Mouse (Mus musculus) regulatory T cell (primary cell): ENCODE data around the gene Rnf19b.

Source experiments
- in situ Hi-C: fragments of 300-600 bp; cut with MboI, MseI; formaldehyde crosslinking; loops from one replicate; pipeline ENCODE4 v1.15.1; 2025; ENCODE audit warnings: high pct_unique_total_duplicates

Gene Rnf19b

GRCm38 (mm10) chr4:129034706-129035660 is 23.1 kb upstream of the Rnf19b start:
- in situ Hi-C loops = no loop called here

DNA sequence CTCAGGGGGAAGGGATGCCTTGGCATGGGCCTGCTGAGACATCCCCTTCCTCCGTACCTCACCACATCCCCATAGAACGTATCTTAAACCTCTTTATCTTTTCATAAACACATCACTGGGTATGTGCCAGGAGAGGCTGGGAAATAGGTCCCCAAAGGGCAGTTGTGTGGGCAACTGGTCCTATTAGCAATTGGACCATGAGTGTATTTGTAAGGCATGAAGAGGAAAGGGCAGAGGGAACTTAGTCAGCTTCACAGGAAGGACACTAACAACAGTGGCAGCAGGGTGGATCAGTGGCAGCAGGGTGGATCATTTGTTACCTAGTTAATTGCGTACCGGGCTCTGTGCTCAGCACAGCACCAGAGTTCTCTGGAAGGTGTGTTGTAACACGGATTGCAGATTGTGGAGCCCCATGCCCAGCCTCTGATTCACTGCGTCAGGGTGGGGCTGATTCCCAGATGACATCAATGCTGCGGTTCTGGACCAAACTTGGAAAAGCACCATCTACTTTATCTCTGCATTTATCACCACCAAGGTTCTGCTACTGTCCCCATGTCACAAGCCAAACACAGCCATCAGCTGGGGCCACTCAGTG is 22.1 kb upstream of the Rnf19b start:
- in situ Hi-C loops = no loop called here

DNA sequence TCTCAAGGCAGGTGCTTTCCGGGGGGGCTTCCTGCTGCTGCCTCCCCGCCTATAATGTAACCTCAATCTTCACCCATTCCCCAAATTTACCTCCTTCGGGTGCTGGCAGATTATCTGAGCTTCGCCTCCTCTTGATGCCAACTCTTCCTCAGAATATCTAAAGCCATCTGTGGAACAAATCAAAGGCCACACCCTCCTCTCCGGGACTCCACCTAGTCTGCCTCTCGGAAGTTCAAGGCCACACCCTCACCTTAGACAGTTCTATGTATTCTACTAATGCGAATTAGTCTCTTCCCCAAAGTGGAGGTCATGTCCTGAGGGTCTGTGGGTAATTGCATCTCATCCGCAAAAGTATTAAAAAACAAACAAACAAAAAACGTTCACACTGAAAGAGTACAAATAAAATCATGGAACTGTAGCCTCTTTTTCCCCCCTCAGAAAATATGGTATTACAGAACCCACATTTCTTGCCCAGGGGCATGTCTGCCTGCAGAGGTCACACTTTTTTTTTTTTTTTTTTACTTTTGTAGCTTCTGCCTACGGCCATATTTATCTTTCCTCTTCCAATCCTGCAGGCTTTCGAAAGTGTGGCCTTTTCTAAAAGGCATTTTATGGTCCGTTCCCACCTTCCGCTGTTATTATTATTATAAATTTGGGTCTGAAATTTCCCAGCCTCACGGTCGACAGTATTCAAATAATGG is 10.2 kb upstream of the Rnf19b start:
- in situ Hi-C loops = no loop called here

DNA sequence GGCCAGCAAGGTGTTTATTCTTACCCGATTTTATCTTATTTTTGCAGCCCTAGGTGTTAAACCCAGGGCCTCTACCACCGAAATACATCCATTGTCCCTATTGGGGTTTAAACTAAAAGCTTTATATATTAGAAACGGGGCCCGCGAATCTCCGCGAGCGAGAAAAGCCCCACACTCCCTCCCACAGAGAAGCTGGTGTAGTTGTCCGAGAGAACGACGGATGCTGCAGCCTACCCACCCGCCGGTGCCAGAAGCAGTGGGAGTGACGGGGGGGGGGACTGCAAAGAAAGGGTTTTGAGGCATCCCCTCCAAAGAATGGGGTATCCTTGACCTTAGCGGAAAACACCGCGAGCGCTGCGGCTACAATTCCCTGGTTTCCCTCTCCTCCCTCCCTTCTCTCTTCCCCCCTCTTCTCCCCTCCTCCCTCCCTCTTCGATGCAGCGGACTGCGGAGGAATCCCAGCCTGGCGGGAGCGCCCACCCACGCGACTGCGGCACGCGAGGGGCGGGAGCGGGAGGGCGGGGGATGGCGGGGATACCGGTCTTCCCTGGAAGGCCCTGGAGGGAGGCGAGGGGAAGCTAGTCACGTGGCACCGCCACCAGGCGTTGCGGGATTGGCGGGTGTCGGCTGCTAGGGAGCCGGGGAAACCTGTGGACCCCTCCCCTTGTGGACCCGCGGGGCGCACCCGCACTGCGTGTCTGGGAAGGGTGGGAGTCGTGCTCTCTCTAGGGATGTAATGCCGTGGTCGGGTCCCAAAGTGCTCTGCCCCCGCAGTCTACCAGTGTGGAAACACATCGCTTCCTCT is 9.4 kb upstream of the Rnf19b start:
- in situ Hi-C loops = no loop called here

GRCm38 (mm10) chr4:129049306-129050011 is 8.6 kb upstream of the Rnf19b start:
- in situ Hi-C loops = no loop called here

DNA sequence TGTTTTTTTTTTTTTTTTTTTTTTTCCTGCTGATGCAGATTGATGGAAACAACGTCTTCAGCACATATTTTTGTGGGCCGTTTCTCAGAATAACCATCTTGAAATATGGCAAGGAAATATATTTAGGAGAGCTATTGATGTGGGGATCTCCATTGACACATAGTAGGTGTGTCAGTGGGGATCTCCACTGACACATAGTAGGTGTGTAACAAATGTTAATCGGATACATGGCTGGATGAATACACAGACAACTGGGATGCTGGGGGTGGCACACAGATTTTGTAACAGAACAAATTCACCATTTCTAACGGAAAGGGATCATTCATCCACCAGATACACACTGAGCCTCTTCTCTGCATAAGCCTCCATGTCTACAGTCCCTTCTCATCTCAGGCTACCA is 7.7 kb upstream of the Rnf19b start:
- in situ Hi-C loops = no loop called here

DNA sequence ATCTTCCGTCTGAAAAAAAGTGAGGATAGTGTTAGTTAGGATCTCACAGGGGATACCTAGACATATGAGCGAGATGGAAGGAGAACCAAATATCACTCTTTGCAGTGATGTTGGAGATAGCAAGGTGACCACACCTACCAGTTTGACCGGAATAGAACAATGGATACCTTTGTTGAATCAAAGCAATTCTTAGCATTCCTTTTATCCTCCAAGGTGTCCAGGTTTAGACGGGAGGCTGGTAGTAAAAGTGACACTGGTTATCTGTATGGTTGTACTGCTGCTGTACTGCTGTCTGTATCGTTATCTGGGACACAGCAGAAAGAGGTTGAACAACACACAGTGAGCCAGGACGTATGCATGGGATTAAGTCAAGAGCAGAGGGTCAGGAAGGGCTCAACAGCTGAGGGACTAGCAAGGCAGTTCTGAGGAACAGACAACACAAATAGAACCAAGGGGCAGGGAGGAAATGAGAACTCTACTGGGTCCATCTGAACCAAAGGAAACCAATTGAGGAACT is 7.1 kb upstream of the Rnf19b start:
- in situ Hi-C loops = no loop called here

GRCm38 (mm10) chr4:129051461-129052183 is 6.4 kb upstream of the Rnf19b start:
- in situ Hi-C loops = no loop called here

GRCm38 (mm10) chr4:129054757-129055156 is 3.3 kb upstream of the Rnf19b start:
- in situ Hi-C loops = no loop called here

DNA sequence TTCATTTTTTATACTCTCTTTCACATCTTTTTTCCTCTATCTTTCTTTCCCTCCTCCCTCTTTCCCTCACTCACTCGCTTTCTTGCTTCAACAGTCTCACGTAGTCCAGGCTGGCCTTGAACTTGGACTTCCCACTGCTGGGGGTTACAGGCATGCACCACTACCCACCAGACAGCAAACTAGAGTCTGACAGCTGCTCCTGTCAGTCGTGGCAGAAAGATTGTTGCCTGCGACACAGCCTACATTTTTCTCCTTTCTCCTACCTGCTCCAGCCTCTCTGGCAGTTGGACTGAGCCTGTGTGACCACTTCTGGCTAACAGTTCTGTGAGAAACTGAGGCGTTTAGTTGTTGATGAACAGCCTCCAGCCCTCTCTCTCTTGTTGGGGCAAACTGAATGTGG is 2.5 kb upstream of the Rnf19b start:
- in situ Hi-C loops = no loop called here

GRCm38 (mm10) chr4:129057533-129058206 is 401 bp upstream of the Rnf19b start:
- in situ Hi-C loops = no loop called here

- in situ Hi-C loops = no loop called here
These were observed 1.1 kb downstream of the Rnf19b start for GRCm38 (mm10) chr4:129059125-129059551.

DNA sequence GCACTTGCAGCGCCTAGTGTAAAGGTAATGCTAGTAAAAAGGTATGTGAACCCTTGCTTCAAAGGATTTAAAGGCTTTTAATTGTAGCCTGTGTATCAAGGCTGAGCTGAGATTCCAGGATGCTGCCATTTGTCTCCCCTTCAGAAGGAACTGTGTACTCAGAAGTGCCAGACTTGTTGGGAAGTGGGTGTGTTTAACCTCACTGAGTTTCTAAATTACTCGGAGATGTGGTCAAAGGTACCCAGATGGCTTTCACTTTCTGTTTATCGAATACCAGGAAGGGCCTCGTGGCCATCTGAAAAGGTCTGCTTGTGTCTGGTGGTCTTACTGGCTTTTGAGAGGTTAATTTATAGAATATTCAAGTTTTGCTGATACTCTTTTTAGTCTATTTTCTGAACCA is 1.9 kb downstream of the Rnf19b start:
- in situ Hi-C loops = no loop called here

GRCm38 (mm10) chr4:129061486-129061885 is 3.4 kb downstream of the Rnf19b start:
- in situ Hi-C loops = no loop called here

GRCm38 (mm10) chr4:129062281-129063075 is 4.4 kb downstream of the Rnf19b start:
- in situ Hi-C loops = no loop called here

- in situ Hi-C loops = no loop called here
These were observed 7.7 kb downstream of the Rnf19b start for GRCm38 (mm10) chr4:129065688-129066236.

GRCm38 (mm10) chr4:129067638-129068415 is 9.8 kb downstream of the Rnf19b start:
- in situ Hi-C loops = no loop called here

DNA sequence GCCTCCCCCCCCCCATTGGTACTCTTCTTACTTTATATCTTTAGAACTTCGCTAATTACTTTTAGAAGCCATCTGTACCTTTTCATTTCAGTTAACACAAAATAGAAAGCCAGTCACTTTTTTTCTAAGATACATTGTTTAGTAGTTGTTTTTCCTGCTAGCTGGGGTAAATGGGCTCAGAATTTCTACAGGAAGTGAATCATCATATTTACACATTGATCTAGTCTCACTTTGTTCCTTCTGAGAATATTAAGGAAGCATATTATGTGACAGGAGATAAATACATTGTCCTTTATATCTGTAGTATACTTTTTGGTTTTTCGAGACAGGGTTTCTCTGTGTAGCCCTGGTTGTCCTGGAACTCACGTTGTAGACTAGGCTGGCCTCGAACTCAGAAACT is 10.8 kb downstream of the Rnf19b start:
- in situ Hi-C loops = no loop called here
